Mouse (Mus musculus) urinary bladder, adult 2 months (tissue): ENCODE data around the gene Dennd2c. TPM values are rescaled to one million over a fixed set of nuclear protein-coding genes. Genes with fewer than 3 reads are reported as not detected.
"Not testable (repeated sequence)": the region's sequence is repeated elsewhere in the genome, so short reads cannot be mapped to it uniquely, and the experiment has no call there.

ENCODE experiments used
- DNase-seq: peaks from one replicate; pipeline ENCODE4 v3.0.0; 2022; ENCODE audit warnings: low spot score
- polyA plus RNA-seq: library from polyadenylated mRNA; depleted of rRNA; stranded (reverse); fragments of >200 nt; gene quantifications from 2 replicates; pipeline ENCODE4 v1.2.3, GENCODE M21; 2012

Gene Dennd2c
- polyA plus RNA-seq, 1 experiment, result 5.2 TPM

DNA sequence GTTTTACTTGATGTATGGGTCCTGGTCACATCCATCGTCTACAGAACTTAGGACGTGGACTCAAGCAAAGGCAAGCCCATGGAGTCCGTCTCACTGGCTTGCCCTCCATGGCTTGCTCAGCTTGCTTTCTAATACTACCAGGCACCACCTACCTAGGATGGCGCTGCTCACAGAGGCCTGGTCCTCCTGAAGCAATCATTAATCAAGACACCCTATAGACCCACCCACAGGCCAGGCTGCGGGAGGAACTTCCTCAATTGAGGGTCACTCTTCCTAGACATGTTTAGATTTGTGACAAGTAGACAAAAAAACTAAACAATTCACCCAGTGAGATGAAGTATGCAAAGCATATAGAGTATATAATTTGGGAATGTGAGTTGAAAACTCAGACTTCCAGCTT lies 9.8 kb downstream of the Dennd2c start:
- DNase-seq, result no peak

DNA sequence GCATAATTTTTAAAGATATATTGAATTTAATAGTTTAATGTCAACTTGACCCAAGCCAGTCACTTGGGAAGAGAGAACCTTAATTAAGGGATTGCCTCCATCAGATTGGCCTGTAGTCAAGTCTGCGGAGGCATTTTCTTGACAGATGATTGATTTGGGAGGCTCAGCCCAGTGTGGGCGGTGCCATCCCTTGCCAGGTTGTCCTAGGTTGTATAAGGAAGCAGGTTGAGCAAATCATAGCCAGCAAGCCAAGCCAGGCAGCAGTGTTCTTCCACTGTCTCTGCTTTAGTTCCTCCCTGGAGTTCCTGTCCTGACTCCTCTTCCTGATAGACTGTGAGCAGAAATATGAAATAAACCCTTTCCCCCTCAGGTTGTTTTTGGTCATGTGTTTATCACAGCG lies 21.2 kb downstream of the Dennd2c start:
- DNase-seq, result no peak

DNA sequence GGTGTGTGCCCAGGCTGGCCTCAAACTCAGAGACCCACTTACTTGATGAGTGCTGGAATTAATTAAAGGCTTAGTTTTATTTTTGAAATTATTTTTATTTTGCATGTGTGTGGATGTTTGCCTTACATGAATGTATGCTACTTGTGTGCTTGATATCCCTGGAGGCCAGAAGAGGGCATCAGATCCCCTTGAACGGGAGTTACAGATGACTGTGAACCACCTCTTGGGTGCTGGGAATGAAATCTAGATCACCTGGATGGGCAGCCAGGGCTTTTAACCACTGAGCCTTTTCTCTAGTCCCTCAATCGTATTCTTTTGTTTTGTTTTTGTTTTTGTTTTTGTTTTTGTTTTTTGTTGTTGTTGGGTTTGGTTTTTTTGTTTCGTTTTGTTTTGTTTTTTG lies 23.7 kb downstream of the Dennd2c start:
- DNase-seq, result no peak

DNA sequence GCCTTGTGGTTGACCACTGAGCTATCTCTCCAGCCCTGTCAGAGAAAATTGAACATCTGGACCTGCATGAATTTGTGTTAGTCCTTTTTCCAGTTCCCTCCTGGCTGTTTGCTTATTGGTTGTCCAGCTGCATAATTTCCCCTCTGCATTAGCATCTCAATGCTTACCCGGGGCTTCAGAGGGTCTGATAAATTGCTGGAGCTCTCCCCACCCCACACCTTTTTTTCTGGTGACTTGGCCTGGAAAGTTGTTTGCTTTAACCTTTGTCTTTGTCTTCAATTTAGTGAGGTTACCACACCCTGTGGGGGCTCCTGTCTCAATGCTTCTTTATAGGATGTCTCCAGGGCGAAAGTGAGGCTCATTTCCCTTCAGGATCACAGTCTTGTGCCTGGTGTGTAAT lies 24.8 kb downstream of the Dennd2c start:
- no peak for DNase-seq

DNA sequence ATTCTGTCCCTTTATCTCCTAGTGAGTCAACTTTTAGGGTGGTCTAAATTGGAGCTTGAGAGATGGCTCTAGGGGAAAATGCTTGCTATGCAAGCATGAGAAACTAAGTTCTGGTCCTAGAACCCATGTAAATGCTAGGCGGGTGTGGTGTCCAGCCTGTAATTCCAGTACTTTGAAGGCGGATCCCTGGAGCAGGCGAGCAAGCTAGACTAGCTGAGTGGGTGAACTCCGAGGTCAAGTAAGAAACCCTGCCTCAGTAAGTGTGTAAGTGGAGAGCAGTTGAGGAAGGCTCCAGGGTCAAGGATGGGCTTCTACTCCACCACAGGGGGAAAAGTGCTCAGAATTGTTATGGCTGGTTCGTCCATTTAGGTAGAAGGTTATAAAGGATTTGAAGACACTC lies 25.3 kb downstream of the Dennd2c start:
- no peak for DNase-seq

DNA sequence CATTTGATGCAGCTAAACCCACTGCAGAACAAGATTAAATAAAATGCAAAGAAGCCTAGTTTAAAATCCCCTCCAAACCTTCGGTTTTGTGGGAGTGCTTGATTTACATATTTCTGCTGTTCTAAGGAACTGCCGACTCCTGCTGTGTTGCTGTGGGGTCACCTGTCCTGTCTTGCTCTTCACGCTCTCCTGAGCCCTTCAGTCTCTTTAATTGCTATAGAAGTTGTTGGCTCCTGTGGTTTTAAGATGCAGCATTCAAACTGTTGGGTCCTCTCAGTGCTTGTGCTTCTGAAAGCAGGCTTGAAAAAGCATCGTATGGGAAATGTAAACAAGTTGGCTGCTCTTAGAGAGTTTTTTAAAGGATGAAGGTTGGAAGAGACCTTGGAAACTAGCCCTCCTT lies 25.8 kb downstream of the Dennd2c start:
- no peak for DNase-seq

DNA sequence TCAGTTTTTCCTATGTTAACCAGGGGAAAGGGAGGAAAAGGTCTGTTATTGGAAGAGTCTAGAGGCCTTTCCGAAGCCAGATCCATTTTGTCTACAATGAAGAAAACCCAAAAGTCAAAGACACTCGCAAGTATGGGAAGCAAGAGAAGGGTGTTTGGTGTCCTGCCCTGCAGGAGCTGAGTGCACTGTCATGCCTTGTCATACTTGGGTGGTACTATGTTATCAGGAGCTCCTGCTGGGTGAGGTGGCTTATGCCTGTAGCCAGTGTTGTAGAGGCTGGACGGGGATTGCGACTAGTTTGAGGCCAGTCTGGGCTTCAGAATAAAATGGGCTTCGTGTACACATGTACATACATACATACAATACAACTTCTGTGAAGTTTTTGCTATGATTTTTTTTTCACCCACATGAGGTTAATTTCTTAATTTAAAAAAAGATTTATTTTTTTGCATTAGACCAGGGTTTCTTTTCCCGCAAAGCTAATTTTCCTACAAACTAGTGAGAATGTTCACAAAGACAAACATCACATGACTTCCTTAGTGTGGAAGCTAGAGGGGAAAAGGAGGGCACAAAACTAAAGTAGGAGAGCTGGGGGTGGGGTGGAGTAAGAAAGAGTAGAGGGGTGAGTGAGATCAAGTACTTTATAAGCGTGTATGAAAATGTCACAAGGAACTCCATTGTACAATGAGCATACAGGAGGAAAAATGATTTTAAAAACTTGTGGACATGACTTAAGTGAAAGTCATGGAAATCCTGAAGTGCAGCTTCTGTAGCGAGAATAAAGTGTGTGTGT lies 27.2 kb downstream of the Dennd2c start:
- DNase-seq, result no peak

DNA sequence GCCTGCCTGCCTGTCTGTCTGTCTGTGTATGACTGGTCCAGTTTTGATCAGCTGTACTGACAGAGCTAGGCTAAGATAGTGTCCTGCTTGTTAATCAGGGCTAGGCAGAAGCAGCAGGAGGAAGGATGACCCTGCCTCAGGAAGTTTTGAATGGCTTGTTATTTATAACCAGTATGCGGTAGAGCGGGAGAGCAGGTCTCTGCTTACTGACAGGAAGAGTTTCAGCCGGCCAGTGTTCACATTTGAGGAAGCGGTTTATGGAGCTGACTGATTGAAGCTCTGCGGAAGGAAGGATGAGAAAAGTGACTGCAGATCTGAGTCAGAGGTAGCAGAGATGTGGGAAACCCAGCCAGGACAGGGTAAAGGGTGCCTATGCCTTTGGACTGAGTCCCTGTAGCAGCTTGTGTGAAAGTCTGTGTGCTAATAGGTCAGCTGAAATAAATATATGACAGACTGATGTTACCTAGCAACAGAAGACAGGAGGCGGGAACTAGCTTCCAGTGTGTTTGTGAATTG lies 27.9 kb downstream of the Dennd2c start:
- DNase-seq, result no peak

DNA sequence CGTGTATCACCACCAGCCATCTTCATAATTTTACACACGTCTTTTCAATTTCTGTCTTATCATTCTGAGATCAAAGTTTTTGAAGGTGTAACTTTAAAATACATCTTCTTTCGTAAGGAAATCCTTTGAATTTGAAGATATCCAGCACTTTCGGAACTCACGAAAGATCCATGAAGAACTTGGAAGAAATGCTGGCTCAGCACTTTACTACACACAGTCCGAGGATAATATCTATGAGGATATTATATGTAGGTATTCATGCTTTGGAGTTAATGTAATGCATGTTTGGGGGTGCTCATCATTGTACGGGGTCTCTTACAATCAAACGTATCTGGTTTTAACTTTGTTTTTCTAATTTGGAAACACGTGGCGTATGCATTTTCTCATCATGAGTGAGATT lies 30.7 kb downstream of the Dennd2c start:
- no peak for DNase-seq

DNA sequence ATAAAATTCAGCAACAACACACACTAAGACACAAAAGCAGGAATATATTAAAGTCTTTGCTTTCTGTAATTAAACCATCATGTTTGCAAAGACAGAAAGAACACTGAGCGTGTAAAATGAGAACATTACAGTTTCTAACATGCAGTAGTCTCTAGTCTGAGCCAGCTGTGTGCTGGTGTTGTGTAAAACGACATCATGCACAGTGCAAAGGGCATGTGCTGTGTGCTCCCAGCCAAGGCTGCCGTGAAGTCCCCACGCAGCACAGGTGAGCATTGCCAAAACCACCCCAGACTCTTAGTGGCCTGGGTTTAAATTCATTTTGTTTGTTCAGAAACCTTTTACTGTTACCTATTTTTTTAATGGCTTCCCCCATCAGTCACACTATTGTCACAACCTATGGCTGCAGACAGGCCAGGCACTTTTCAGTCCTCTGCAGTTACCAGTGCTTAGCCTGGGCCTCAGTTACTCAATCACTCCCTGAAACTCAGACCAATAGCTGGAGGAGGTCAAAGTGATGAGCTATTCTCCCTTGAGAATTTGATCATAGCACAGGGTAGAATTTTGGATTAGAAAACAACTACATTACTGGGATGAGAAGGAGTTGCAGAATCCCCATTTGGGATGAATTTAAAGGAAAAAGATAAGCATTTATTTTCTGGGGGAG lies 34.1 kb downstream of the Dennd2c start:
- no peak for DNase-seq

DNA sequence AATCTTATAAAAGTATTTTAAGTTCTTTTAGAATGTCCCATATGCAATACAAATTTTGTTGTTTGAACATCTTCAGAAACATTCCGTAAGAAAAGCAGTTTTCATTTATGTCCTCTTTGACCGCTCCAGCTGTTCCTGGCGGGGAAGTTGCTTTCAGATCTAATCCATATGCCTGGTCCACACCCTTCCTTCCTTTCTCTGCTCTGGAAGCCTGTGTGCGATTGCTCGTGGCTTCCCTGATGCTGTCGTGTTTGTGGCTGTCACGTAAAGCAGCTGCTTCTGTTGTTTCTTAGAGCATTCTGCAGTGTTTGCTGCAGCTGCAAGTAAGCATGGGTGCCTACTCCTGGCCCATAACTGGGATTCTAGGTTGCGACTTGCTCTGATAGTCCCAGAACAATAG lies 36.6 kb downstream of the Dennd2c start:
- DNase-seq, result no peak

DNA sequence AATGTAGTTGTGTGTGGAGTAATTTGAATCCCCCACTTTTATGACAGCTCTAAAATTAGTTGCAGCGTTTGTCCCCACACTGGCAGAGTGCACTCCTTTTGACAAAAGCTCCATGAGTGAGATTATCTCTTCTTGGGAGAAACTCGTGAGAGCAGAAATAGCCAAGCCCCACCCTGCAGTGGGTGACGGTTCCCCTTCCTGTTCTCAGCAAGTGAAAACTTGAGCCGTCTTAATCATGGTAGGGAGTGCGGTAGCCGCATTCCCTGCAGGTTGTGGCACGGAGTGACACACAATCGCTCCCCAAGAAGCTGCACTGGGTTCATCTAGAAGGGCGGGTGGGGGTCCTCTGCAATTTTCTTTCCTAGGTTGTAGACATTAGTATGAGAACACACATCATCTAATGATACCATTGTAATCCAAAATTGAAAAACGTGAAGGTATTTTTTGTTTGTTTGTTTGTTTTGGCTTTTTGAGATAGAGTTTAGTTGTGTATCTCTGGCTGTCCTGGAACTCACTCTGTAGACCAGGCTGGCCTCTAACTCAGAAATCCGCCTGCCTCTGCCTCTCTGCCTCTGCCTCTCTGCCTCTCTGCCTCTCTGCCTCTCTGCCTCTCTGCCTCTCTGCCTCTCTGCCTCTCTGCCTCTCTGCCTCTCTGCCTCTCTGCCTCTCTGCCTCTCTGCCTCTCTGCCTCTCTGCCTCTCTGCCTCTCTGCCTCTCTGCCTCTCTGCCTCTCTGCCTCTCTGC lies 37.9 kb downstream of the Dennd2c start:
- DNase-seq, result not testable (repeated sequence)

DNA sequence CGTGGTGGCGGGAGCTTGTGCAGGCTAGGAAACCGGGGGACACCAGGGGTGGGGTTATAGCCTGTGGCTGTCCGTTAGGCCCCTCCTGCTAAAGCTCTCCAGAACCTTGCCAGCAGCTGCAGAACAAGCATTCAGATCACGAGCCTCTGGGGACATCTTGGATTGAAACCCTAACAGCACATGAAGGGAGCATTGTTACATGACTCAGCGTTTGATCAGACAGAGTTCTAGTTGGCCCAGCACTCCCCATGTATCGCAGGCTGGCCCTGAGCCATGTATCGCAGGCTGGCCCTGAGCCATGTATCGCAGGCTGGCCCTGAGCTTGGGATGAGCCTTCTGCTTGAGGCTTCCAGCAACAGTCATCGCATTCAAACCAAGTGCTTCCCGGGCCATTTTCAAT lies 38.9 kb downstream of the Dennd2c start:
- DNase-seq, result no peak

DNA sequence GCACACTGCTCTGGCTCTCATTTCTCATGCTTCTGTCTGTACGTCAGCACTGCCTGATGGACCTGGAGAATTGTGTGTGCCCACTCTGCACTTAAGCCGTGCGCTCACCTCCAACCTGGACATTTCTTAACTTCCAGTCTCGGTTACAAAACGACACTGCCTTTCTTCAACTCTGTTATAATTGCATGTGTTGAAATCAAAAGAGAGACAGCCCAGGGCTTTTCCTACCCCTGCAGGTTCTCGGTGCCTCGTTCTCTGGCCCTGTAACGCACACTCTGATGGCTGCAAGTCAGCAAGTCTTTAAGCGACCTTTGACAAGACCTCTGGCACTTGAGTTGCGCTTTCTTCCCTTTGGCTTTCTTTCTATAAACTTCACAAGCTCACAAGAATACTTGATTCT lies 40.0 kb downstream of the Dennd2c start:
- DNase-seq, result no peak

DNA sequence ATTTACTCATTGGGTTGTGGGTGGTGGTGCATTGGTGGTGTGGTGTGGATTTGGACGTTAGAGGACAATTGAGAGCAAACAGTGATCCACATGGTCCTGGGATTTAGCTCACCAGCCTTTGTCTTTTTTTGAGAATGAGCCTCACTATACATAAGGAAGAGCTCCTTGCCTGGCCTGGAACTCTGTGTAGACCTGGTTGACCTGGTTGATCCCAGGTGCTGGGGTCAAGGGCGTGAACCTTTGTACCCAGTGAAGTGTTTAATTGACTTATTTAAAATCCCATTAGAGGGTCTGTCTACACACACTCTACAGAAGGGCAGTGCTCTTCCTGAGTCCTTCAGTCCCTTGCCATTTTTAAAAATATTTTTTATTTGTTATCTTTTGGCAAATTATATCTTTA lies 42.9 kb downstream of the Dennd2c start:
- DNase-seq, result no peak

DNA sequence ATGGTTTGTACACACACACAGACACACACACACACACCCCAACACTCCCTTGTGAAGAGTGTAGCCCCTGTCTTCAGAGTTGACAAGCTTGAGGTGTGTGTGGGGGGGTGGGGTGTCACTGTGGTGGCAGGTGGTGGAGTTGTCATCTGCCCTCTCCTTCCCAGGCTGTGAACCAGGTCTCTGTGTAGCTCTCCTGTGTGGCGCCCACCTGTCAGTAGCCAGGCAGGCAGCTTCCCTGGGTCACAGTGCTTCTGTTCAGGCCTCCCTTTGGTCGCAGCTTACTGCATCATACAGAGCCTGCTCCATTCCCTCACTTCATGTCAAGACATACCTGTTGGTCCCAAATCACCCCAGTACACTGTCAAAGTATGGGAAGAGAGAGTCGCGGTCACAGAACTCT lies 43.4 kb downstream of the Dennd2c start:
- no peak for DNase-seq

DNA sequence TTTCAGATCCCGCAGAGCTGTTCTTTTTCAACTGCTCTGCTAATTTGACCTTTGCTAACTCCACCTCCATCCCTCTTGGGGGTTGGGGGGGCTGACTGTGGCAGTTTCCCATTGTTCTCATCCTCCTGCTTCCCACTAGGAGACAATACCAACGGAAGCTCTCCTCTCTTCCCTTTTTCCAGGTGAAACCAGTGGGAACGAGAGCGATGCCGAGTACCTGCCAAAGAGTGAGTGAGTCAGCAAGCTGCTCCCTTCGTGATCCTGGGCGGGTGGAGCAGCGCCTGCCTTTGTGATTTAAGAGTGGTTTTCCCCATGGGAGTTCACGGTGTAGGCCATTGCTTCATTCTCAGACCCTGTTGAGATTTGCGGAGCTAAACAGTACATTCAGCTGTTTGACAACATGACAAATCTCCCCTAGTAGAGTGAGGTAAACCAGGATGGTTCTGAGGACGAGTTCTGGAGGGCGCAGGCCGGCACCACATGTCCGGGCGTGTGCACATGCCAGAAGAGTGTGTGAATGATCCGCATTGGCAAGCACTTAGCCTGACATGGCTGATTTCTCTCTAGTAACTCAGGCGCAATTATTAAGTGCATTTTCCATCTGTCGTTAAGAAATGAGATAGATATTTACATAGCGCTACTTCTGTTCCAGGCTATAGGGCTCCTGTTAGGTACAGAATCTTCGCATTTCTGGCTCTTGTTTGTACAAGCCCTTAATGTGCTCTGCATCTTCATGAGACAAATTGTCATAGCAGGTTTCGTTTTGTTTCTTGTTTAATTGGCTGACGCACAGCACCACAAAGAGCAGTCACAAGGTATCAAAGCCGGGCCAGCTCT lies 44.1 kb downstream of the Dennd2c start:
- DNase-seq, result peak; percentile 29

DNA sequence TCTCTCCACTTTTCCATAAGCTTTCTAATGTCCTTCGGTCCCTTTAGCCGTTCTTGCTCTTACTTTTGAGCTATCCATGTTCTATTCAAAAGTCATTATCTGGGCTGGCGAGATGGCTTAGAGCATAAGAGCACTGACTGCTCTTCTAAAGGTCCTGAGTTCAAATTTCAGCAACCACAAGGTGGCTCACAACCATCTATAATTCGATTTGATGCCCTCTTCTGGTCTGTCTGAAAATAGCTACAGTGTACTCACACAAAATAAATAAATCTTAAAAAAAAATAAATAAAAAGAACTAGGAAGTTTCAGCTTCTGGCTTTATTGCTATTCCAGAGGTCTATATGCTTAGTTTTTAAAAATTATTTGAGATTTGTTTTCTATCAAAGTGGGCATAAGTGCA lies 45.4 kb downstream of the Dennd2c start:
- no peak for DNase-seq

DNA sequence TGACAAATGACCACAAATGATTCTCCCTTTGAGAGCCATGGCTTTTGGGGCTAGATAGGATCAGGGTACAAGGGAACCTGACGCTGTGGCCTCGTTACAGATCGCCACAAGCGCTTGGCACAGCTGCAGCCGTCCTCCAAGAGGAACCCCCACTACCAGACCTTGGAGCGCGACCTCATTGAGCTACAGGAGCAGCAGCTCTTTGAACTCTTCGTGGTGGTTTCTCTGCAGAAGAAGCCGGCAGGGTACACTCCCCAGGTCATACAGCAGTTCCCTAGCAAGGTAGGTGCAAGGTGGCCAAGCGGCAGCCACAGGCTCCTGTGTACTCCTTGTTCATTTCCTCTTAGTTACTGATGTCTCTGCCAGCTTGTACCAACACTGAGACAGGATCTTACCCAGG lies 46.5 kb downstream of the Dennd2c start:
- DNase-seq, result no peak

DNA sequence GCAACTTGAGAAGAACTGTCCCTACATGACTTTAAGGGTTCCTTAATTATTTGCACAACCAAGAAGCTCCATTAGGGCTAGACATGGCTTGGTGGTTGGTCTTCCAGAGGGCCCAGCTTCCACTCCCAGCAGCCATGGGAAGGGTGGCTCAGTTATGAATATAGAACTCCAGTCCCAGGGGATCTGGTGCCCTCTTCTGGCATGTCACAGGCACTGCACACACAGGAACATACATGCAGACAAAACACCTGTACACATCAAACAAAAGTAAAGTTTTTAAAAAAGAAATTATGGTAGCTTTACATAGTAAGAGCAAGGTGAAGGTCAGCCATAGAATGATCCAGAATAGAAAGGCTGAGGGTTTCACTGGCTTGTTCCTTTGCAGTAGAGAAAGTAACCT lies 51.4 kb downstream of the Dennd2c start:
- DNase-seq, result no peak

DNA sequence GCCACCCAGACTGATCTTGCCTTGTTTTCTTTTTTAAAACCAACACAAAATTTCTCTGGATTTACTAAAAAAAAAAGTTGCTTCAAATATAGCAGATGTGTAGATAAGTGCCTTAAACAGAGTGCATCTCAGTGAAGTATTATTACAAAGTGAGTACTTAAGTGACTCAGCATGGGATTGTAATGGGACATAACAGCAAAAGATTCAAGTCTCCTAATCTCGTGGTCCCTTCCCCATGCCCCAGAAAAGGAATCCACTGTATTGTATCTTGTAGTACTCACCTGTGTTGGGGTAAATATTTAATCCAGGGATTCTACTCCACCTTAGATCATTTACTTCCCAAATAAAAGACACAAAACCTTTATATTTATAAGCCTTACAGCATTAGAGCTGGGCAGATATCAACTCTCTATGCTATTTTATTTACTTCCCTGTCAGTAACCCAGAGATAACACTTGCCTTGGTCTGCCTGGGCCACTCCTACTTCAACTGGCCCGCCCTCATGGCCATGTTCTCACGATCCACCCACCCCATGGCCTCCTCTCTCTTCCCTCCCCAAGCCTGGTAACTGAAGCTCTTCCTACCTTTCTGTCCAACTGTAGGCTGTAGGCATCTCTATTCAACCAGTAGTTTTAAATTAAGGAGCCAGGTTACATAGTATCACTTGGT lies 57.0 kb downstream of the Dennd2c start:
- DNase-seq, result no peak
